Mouse (Mus musculus) CD8-positive naive resting alpha-beta T cell, adult 2 months (primary cell): ENCODE results near the gene Chrna9.

ENCODE experiments used
- DNase-seq, 2 experiments: peaks; one replicate each; pipeline ENCODE4 v3.0.0; 2022; ENCODE audit warnings: low read depth in 2 of 2, low spot score in 2 of 2

The Chrna9 gene

DNA sequence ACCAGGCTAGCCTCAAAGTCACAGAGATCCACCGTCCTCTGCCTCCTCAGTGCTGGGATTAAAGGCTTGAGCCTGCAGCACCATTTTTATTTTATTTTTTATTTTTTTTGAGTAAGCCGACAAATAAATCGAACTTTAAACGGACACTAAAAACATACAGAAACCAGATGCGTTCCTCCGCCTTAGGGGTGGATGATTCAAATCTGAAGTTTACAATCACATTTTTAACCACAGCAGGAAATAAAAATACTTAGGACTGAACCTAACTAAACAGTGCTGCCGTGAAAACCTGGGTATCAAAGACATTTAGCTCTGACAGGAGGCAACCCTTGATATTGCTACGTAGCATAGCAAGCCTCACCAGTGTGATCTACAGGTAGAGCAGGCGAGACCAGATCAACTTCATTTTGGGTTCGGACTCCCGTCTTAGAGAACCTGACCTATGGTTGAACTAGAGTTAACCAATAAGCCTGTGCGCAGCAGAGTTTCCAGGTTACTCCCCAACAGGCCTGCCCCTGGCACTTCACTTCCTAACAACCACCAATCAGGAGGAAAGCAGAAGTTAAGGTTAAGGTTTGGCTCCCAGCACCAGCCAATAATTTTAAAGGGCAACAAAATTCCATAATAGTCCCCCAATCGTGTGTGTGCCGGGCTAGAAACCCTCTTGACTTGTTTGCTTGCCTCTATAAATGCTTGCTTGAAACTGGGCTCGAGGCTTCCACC, 73.7 kb downstream of the Chrna9 start:
- DNase-seq: no peak

DNA sequence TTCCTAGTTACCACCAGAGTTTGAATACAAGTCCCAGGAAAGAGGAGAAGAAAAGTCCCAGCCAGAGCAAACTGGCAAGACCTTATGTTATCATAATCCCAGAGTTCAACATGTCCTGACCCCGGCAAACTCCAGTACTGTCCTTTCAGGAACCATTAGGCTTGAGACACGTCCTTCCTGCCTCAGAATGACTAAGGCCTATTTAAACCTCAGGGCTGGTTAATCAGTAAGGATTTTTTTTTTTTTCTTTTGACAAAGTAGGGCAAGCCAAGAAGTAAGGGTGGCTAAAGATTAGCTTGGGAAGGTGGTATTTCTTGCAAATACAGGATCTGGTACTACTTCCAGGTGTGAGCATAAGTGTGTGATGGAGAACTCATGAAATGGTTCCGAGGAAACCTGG, 79.3 kb downstream of the Chrna9 start:
- DNase-seq: no peak

DNA sequence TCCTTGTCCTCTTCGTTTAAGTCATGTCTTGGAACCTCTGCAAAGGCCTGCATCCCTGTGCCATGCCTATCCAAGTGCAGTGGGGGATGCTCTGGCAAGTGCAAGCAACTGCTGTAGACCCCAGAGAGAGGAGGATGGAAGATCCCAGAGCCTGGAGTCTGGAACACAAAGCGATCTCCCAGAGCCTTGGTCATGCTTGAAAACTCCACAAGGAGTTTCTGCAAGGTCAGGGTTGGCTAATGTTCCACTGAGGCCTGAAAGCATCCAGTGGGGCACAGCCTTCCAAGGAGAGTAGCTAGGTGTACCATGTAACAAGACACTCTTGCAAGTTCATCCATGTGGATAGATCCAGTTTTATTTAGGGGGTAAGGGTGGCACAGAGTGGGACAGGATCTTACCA, 79.7 kb downstream of the Chrna9 start:
- no peak for DNase-seq

- DNase-seq: no peak
These were observed 80.8 kb downstream of the Chrna9 start for GRCm38 (mm10) chr5:66015449-66015961.

DNA sequence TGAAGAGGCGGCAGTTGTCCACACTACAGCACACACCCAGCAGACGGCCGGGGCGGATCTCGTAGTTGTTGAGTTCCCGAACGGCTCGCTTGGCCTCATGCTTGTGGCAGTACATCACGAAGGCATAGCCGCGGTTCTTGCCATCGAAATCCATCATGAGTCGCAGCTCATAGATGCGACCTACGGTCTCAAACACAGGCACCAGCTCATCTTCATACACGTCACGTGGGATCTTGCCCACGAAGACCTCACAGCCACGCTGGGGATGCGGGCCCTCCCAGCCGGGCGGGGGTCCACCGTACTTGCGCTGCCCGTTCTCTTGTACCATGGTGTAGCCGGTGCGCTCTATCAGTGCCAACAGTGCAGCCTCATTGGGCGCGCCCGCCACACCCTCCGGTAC, 92.1 kb downstream of the Chrna9 start:
- no peak for DNase-seq
